Mouse (Mus musculus) Patski (cell line): ENCODE measurements around the gene Npas3. TPM values are rescaled to one million over a fixed set of nuclear protein-coding genes. Genes with fewer than 3 reads are reported as not detected.

Experiments used
- ATAC-seq: fragments of 100-300 bp; one replicate; pipeline ENCODE4 v1.8.0; 2021
- CTCF ChIA-PET: fragments of 350-600 bp; sonication (Branson Sonifier 250); formaldehyde crosslinking; loops from one replicate; lab custom pipeline; 2022; ENCODE audit warnings: inconsistent platforms; lab: Charles Lee
- POLR2A ChIA-PET: fragments of 350-600 bp; sonication (Branson Sonifier 250); formaldehyde crosslinking; loops from one replicate; lab custom pipeline; 2022; ENCODE audit warnings: antibody characterized with exemption, inconsistent platforms; lab: Charles Lee
- DNase-seq: peaks from one replicate; pipeline ENCODE4 v3.0.0-alpha.2; 2011; ENCODE audit warnings: low read depth, low spot score
- H3K27me3 ChIP-seq: fragments of 371-371 bp; one replicate; pipeline ENCODE4 v1.5.1; 2021
- CTCF ChIP-seq: fragments of 100-300 bp; IDR thresholded peaks from one replicate; pipeline ENCODE4 v1.5.1; 2021
- in situ Hi-C: fragments of 300-500 bp; cut with MboI; formaldehyde crosslinking; loops from 3 replicates; pipeline ENCODE4 v1.11.1; 2018; ENCODE audit warnings: low pct_unique_long_range_greater_than_20kb, mixed read lengths
- polyA plus RNA-seq: library from polyadenylated mRNA; unstranded; gene quantifications from one replicate; pipeline ENCODE4 v1.2.3, GENCODE M21; 2021

The Npas3 gene
- polyA plus RNA-seq, 1 experiment from 2014 or later, result 0.08 TPM

- TF ChIP-seq CTCF, result no peak
- no peaks in the 10 kb centered on the region for H3K27me3 ChIP-seq
- DNase-seq (no peak), ATAC-seq (no peak)
- CTCF ChIA-PET, result no interaction called here
- POLR2A ChIA-PET, result no interaction called here
- in situ Hi-C loops, result no loop called here
Observed at GRCm38 (mm10) chr12:53832590-53832989, 584.1 kb downstream of the Npas3 start.

GRCm38 (mm10) chr12:53833348-53833747, 584.9 kb downstream of the Npas3 start:
- ATAC-seq, result no peak
- CTCF ChIA-PET, result no interaction called here
- TF ChIP-seq CTCF, result no peak
- POLR2A ChIA-PET, result no interaction called here
- in situ Hi-C loops, result no loop called here
- DNase-seq, result no peak
- H3K27me3 ChIP-seq, result no peaks in the 10 kb centered on the region

DNA sequence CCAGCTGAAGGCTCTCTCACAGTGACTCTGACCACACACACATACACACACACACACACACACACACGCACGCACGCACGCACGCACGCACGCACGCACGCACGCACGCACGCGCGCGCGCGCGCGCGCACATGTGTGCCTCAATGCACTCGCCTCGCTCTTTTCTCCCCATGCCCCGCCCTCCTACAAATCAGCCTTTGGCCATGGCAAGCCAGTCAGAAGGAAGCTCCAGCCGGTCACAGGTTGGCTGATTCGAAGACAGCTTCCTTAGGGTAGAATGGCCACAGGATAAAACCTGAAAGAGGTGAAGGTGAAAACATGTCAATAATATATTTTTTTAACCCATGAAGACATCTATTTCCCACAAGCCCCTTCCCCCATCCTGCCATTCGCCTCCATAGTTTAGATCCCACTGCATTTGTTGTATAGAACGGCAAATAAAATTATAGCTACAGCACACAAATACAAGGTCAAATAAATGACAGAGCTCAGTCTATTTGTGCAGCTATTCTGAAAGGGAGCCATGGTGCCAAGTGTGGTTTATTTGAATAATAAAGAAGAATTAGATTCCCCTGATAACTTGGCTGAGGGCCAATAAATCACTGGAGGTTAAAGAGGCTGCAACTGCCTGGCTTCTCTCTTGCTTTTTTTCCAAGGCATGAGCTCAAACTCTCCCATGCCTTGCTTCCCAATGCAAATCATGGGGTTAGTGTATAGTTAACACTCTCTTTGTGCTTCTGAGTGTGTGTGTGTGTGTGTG, 587.7 kb downstream of the Npas3 start:
- no peak for TF ChIP-seq CTCF
- DNase-seq, result no peak
- ChIA-PET POLR2A (no interaction called here), CTCF (interaction anchor here (1.0 kb wide), 1 partner anchor 19 kb away, joined by 3 read pairs; no protein-coding TSS in a partner anchor)
- ATAC-seq, result no peak
- in situ Hi-C loops, result no loop called here
- H3K27me3 ChIP-seq, result no peaks in the 10 kb centered on the region

GRCm38 (mm10) chr12:53837408-53837807, 588.9 kb downstream of the Npas3 start:
- TF ChIP-seq CTCF, result no peak
- in situ Hi-C loops, result no loop called here
- no peaks in the 10 kb centered on the region for H3K27me3 ChIP-seq
- no peak for ATAC-seq
- ChIA-PET CTCF (interaction anchor here (1.0 kb wide), 1 partner anchor 18 kb away, joined by 3 read pairs; no protein-coding TSS in a partner anchor), POLR2A (no interaction called here)
- no peak for DNase-seq

GRCm38 (mm10) chr12:53838541-53838940, 590.1 kb downstream of the Npas3 start:
- POLR2A ChIA-PET, result no interaction called here
- no peak for DNase-seq

DNA sequence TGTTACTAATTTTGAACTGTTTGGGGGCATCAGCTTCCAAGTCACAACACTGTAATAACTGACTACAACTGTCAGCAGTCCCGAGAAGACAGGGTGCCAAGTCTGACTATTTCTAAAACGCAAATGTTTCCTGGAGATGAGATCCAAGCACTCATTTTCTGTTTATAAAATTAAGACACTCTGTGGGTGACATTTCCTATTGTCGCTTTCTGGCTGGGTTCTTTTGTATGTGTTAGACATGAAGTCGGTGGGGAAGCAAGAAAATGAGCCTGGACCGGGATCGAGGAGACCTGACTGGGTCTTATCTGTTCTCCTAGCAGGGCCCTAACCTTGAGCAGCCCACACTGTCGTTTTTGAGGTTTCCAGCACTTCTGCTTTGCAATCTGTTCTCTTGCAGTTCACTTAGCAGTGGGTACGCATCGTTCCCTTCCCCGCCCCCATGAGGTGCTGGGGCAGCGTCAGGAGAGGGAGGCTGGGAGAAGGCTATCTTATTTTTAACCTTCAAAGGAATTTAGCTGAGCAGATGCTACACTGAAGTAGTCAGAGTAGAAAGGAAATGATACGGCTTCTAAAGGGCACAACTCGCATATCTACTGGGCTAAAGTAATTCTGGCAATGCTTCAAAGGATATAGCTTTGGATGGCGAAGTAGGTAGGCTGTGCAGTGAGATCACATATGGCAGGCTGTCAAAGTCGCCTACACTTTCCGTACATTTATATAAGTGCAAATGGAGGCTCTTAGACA, 593.6 kb downstream of the Npas3 start:
- TF ChIP-seq CTCF, result no peak
- in situ Hi-C loops, result no loop called here
- POLR2A ChIA-PET, result no interaction called here
- no peak for DNase-seq
- no peak for ATAC-seq
- no peaks in the 10 kb centered on the region for H3K27me3 ChIP-seq
- CTCF ChIA-PET, result no interaction called here

More at GRCm38 (mm10) chr12:53838541-53838940, 590.1 kb downstream of the Npas3 start:
- TF ChIP-seq CTCF, result no peak
- ATAC-seq, result no peak
- CTCF ChIA-PET, result no interaction called here
- in situ Hi-C loops, result no loop called here
- H3K27me3 ChIP-seq, result no peaks in the 10 kb centered on the region

GRCm38 (mm10) chr12:53843626-53844025, 595.1 kb downstream of the Npas3 start:
- TF ChIP-seq CTCF, result no peak
- no peak for DNase-seq
- CTCF ChIA-PET, result no interaction called here
- no peak for ATAC-seq
- POLR2A ChIA-PET, result no interaction called here
- in situ Hi-C loops, result no loop called here
- no peaks in the 10 kb centered on the region for H3K27me3 ChIP-seq

GRCm38 (mm10) chr12:53846154-53846665, 597.7 kb downstream of the Npas3 start:
- ATAC-seq, result no peak
- ChIA-PET POLR2A (no interaction called here), CTCF (interaction anchor here (1.9 kb wide), 1 partner anchor 15 kb away, joined by 5 read pairs; no protein-coding TSS in a partner anchor)
- in situ Hi-C loops, result no loop called here
- no peak for DNase-seq
- TF ChIP-seq CTCF, result no peak
- H3K27me3 ChIP-seq, result no peaks in the 10 kb centered on the region

DNA sequence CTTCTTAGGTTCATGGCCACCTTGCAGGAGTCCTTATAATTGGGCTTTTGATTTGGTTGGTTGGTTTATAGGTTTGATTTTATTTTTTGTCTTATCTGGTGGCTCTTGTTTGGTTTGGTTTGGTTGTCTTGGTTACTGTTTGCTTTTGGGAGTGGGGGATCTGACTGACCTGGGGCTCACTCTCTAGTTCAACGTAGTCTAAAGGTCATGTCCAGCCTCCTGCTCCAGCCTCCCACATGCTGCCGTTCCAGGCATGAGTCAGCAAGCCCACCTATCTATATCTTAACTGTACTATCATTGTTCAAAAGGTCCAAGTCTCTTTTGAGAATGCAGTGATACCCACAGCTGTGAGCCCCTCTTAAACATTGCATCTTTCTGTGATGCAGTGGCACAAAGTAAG, 600.8 kb downstream of the Npas3 start:
- in situ Hi-C loops, result no loop called here
- no peak for DNase-seq
- H3K27me3 ChIP-seq, result no peaks in the 10 kb centered on the region
- no peak for TF ChIP-seq CTCF
- ChIA-PET POLR2A (no interaction called here), CTCF (no interaction called here)
- ATAC-seq, result no peak

DNA sequence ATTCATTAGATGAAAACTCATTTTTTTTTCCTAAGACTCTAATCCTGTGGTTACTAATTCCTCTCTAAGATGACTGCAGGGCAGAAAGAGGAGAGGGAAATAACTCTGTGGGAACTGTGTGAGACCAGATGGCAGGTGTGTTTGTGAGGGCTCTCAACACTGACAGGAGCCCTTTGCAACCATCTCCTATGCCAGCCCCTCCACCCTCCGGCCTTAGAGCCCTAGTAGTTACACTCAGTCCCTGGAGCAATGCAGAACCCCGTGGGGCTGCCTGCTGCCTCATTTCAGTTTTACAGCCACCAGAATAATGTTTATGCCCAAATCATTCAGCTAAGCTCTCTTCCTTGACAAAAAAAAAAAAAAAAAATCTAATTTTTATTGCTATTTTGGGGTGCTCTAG, 604.0 kb downstream of the Npas3 start:
- ChIA-PET POLR2A (no interaction called here), CTCF (no interaction called here)
- in situ Hi-C loops, result no loop called here
- ATAC-seq (no peak), DNase-seq (no peak)
- no peaks in the 10 kb centered on the region for H3K27me3 ChIP-seq
- no peak for TF ChIP-seq CTCF

DNA sequence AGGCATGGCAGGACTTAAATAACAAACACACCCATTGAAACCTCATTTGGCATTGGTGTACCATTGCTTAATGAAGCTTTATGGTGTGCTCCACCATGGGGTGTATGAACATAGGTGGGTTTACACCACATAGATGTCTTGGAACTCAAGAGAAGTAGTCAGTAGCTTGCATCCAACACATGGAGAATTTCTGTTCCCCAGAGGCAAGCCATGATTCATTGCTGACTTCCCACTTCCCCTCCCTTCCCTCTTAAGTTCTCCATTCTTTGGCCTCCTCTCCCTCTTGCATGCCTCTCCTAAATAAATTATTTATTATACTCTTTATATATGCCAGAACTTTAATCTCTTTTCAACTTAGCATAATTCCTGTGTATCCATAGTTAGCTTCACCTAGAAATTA, 611.7 kb downstream of the Npas3 start:
- in situ Hi-C loops, result no loop called here
- POLR2A ChIA-PET, result no interaction called here
- no peak for TF ChIP-seq CTCF
- no peak for ATAC-seq
- CTCF ChIA-PET, result interaction anchor here (1.9 kb wide), 1 partner anchor 14 kb away, joined by 5 read pairs; no protein-coding TSS in a partner anchor
- H3K27me3 ChIP-seq, result no peaks in the 10 kb centered on the region
- DNase-seq, result no peak
